8 mouse cellular contexts compared by ENCODE assay signal in the genomic region with DNA sequence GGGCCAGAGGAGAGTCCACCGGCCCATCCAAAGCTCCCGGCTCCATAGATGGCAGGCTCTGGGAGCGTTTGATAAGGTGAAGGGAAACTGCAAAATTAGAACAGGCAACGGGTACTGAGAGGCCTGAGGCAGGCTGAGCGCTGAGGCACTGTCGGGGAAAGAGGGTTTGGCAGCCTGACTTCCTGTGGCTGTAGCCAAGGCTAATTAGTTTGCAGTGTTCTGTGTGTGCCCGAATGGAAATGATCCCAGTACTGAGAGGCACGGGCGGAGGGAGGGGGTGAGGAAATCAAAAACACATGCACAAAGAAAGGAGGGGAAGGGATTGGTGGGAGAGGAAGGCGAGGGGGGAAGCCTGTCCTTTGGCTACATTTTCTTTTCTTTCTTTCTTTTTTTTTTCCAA.
A peak's percentile ranks its signal among the peaks of the same experiment; 100 is the strongest.
DNase-seq lines count a peak whose midpoint lies in the region.

No protein-coding gene starts in this region.

- H3K4me1 ChIP-seq in limb, embryonic 10.5 days = peaks cover 38% of the 10 kb centered on the region

- H3K36me3 ChIP-seq in limb, embryonic 10.5 days = peaks cover 5% of the 10 kb centered on the region

- H3K27me3 ChIP-seq in limb, embryonic 10.5 days (ENCODE audit: low read depth, poor library complexity, severe bottlenecking) = no peaks in the 10 kb centered on the region

- H3K27ac ChIP-seq in limb, embryonic 10.5 days = peak overlapping the region; percentile 89

- no peaks in the 10 kb centered on the region for H3K9me3 ChIP-seq in limb, embryonic 10.5 days (replicated peaks)

- H3K4me3 ChIP-seq in limb, embryonic 10.5 days = 0 out of 2 replicates have a peak overlapping the region, but pooled peaks have one; percentile 6

- 5% methylated on average over 10 of the region's 10 CpGs for WGBS in limb, embryonic 10.5 days

- peak; percentile 23 for DNase-seq in adrenal gland, postnatal 14 days
- DNase-seq in adrenal gland, adult 8-10 months = no peak
- DNase-seq in embryo, embryonic 10 days (ENCODE audit: low spot score) = peak; percentile 81
- DNase-seq in gastrocnemius, postnatal 10 days = peak; percentile 18
- peak; percentile 55 for DNase-seq in kidney, adult 11 months
- DNase-seq in limb, embryonic 10.5 days (ENCODE audit: low spot score) = peak; percentile 87
- DNase-seq in right cerebral cortex, postnatal 10 days (ENCODE audit: low spot score in 2 of 2) = peak; percentile 69 to 72
- no peak for DNase-seq in thymus, postnatal 25 days

Comparison
In these comparisons a context has a peak if more than half of its experiments do, and no peak if none do; other contexts are left out.
1. DNase-seq: peak in adrenal gland, postnatal 14 days (single experiment), embryo, embryonic 10 days (single experiment), gastrocnemius, postnatal 10 days (single experiment), kidney, adult 11 months (single experiment), limb, embryonic 10.5 days (single experiment) and right cerebral cortex, postnatal 10 days (2 of 2); none in adrenal gland, adult 8-10 months (single experiment) and thymus, postnatal 25 days (single experiment).